Mouse (Mus musculus): ENCODE data around the gene Kras.
A peak's percentile ranks its signal among the peaks of the same experiment; 100 is the strongest.

Gene Kras

DNA sequence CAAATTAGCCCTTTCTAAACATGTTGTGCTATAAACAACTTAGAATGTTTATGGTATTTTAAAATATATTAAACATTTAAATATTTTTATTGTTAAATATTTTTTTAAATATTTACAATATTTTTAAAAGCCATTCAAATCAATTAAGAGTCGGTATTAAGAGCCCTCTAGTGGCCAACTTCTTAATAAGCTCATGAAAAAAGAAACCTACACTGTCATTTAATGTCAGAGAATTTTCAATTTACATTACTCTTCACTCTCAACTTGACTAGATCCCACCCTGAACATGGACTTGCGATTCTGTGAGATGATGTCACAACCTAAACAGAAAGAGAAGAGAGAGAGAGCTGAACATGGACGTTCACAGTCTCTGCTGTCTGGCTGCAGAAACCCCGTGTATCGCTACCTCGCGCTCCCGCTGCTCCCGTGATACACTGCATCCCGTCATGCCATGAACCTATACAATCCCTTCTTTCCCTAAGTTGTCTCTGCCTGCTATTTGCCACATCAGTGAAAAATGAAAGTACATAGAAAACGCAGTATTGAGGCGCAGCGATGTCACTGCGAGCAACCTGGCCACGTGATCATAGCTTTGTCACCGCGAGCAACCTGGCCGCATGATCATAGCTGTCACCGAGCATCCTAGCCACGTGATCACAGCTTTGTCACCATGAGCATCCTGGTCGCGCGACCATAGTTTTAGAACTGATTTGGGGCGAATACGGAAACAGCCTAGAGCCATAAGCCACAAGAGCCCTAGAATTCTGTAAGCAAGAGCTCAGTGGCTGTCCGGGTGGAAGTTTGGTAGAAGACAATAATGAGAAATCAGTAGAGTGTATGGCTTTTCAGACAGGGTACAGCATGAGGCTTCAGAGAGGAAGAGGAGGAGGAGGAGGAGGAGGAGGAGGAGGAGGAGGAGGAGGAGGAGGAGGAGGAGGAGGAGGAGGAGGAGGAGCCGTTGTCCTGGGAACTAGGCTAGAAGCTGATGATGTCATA, 62.6 kb downstream of the Kras start:
- peak; percentile 55 for DNase-seq (ENCODE audit: low read depth)

DNA sequence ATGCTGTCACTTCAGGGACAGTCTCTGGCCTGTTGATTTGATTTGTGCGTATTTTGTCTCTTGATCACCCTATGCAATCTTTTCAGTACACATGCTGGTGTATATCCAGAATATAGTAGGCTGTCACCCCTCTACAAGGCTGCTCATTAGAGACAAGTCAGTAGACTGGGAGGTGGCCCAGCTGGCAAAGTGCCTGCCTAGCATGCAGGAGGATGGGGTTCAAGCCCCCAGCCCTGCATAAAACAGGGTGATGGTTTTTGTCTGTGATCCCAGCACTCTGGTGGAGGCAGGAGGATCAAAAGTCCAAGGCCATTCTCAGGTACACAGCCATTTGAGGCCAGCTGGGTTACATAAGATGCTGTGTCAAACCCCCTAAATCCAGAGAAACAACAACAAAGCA, 63.9 kb downstream of the Kras start:
- DNase-seq (ENCODE audit: low read depth), result no peak

DNA sequence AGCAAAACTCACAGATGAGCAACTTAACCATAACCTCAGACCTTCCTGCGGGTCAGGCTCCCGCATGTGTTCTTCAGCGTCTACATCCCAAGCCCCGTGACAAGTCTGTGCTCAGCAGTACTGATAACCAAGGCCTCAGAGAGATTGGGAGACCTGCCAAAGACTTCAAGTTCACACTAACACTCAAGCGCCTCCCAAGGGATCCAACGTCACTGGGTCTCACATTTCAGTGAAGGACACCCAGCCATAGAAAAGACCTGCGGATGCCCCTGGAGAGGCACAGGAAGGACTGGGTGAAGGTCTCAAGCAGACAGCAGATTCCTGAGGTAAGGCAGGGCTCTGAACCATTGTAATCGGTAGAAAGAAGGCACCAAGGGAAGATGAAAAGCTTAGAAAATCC, 68.0 kb downstream of the Kras start:
- no peak for DNase-seq (ENCODE audit: low read depth)

DNA sequence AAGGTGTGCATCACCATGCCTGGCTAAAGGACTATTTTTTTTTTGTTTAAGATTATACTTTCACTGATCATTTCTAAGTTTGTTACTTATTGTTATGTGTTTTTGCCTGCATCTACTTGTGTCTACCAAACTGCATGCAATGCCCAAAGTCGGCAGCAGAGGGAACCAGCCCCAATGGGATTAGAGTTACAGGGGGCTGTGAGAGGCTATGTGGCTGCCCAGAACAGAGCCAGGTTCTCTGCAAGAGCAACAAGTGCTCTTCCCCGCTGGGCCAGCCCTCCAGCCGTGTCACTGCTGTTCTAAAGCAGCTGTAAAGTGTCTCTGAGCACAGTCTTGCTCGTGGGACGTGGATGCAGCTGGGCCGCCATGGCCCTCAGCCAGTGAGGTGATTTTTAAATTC, 70.4 kb downstream of the Kras start:
- DNase-seq (ENCODE audit: low read depth), result peak; percentile 71

DNA sequence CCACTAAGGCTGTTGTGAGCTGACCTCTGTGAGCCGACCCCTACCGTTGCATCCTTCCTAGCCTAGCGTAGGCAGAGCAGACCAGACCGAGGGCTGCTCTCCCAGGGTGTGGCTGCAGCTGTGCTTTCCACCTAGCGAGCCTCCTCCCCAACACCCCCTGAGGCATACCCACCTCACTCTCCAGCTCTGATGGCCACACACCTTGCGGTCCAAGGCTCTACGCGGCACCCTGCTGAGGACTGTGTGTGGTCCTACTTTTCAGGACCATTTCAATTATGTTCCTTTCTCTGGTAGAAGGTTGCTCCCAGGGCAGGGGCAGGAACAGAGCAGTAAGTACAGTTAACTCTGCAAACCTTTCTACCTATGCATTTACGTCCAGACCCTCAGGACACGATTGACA, 73.6 kb downstream of the Kras start:
- DNase-seq (ENCODE audit: low read depth), result no peak

DNA sequence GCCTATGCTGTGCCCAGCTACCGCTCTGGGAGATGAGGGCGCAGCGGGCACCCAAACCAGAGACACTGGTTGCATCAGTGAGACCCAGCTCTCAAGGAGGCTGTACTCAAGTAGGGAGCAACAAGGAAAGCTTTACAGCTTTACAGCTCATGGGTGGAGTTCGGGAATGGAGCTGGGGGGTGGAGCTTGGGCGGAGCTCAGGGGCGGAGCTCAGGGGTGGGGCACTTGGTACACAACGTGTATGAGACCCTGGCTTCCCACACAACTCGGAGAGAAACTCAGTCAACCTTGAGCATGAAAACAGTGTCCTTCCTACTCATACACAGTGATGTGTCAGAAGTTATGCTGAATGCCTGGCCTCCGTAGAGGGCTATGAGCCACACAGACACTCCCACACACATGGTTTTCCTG, 74.5 kb downstream of the Kras start:
- no peak for DNase-seq (ENCODE audit: low read depth)

DNA sequence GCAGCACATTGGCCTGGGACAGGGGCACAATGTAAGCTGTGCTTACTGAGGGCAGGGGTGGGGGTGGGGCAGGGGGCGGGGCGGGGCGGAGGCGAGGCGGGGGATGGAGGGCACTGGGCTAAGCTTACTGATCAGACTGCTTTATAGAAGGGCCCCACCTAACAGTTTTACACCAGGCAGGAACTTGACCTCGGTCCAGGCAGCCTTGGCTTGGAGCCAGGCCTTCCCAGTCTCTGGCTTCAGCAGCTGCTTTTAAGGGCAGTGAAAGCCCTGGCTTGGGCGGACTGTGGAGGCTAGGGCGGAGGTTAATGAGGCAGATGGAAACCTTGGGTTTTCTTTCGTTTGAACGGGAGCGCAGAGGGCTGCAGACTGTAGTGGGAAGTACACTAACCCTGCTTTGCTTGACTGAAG, 76.3 kb downstream of the Kras start:
- no peak for DNase-seq (ENCODE audit: low read depth)

DNA sequence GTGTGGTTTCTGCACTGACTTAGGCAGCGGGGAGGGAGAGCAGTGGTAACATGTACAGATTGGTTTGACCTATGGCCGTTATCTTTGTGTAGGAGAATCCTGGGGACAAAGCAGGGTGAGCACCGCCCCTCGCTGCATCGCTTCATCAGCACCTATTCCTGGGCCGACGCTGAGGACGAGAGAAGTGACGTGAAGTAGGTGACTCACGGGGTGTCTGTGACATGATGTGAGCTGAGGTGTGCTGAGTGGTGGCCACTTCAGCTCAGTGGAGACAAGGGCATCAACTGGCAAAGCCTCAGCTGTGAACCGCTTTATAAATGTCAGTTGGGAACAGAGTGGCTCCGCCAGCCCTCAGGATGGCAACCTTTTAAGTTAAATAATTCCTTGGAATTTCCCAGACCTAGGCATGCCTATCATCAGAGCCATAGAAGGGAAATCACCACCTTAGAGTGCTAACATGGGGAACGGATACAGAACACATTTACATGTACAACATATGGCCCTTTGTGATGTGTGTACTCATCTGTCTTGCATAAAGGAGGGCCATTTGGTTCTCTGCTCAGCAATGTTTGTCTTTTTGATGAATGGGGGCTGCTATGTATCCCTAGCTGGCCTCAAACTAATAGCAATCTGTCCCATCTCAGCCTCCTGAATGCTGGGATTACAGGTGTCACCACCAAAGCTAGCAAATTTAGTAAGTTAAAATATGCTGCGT, 78.0 kb downstream of the Kras start:
- no peak for DNase-seq (ENCODE audit: low read depth)

Measured in 416B (cell line).